Mouse (Mus musculus): ENCODE data around the gene Tmem140.
A peak's percentile ranks its signal among the peaks of the same experiment; 100 is the strongest.

Tmem140 gene

DNA sequence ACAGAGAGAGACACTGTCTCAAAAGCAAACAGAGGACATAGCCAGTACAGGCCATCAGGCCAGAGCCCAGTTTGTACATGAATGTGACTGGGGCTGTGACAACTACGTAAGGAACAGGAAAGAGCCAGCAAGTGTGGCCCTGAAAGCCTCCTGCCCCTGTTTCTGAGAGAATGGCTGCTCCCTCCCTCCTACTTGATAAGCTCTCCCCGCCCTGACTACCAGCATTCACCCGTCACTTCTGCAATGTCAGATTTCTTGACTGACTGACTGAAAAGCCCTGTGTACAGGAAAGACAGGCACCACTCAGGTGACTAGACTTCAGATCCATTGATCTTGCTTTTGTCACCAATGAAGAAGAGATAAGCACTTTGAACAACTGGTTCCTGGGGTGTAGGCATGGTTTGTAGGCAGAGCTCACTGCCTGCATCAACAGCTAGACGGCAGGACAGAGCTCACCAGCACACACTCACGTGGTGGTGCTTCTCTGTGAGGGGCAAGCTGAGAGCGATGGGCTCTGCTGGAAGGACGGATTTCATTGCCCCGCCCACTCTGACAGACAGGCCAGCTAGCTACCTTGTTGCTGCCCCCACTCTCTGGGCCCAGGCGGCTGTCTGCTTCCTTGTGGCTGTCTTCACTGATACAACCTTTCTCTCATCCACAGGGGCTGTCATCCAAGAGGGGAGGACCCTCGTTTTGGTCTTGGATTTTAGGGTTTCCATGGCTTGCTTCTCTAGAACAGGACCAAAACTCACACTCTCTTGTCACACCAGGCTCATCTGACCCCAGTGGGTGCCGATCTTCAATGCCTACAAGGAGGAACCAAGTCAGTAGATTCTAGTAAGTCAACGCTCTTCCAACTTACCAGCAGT, 13.3 kb downstream of the Tmem140 start:
- peak; percentile 45 for DNase-seq (ENCODE audit: low spot score)

GRCm38 (mm10) chr6:34876835-34877156, 13.8 kb downstream of the Tmem140 start:
- DNase-seq (ENCODE audit: low spot score): no peak

GRCm38 (mm10) chr6:34877509-34878321, 14.8 kb downstream of the Tmem140 start, which contains the start of gene Cyren:
Cyren (minus strand) TSS chr6:34878060.
- peak; percentile 95 for DNase-seq (ENCODE audit: low spot score)

DNA sequence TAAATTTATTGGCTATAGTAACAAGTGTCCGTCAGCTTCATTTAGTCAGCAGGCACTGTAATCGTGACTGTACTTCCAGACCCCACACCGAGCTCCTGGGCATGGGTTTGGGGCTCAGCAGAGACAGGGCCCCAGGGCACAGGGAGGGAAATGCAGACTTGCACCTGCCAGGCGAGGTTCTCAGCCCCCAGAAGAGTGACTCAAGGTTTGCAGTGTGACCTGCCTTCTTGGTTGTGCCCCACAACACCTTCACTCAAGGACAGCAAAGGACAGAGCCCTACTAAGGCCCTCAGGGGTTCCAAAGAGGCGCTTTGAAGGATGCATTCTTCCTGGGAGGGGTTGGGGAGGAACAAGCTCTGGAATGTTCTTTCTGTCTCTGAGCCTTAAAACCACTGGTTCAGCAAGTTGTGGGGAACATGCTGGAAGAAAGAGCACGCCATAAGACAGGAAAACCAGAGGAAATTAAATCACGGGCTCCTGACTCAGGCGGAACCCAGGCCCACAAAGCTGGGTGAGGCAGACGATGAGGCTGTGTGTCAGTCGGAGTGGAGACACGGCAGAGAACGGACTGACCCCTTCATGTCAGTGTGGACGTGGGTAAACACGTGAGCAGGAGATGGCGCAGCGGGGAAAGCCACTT, 16.3 kb downstream of the Tmem140 start:
- no peak for DNase-seq (ENCODE audit: low spot score)

GRCm38 (mm10) chr6:34879911-34880475, 17.0 kb downstream of the Tmem140 start:
- DNase-seq (ENCODE audit: low spot score): peak; percentile 61

DNA sequence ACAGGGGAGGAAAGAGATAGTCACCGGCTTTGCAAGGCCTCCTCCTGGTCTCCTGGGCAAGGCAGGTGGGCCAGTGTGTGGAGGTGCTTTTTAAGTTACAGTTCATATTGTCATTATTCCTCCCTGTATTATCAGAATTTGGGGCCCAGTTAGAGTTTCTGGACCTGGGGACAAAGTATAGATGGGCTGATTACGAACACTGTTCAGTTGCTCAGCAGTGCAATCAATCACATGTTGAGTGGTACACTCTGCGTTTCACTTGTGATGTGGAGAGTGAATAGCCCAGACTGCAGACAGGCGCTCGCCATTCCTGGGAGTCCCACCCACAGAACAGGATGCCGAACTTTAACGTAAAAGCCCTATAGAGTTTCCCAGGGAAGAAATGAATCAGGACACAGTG, 21.8 kb downstream of the Tmem140 start:
- DNase-seq (ENCODE audit: low spot score): no peak

GRCm38 (mm10) chr6:34887131-34887850, 24.3 kb downstream of the Tmem140 start:
- no peak for DNase-seq (ENCODE audit: low spot score)

DNA sequence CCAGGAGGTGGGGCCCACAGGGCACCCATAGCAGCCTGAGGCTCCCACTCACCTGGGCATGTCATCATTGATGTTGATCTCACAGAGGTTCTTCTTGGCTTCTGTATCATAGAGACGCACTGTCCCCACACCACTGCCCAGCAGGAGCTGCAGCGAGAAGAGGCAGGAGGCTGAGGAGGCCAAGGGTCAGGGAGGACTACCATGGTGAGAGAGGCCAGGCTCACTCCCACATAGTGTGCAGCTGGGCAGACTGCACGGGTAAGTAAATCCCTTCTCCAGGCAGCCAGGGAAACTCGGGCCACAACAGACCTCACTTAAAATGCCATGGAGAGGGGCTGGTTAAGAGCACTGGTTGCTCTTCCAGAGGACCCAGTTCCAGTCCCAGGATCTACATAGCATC, 26.2 kb downstream of the Tmem140 start:
- no peak for DNase-seq (ENCODE audit: low spot score)

DNA sequence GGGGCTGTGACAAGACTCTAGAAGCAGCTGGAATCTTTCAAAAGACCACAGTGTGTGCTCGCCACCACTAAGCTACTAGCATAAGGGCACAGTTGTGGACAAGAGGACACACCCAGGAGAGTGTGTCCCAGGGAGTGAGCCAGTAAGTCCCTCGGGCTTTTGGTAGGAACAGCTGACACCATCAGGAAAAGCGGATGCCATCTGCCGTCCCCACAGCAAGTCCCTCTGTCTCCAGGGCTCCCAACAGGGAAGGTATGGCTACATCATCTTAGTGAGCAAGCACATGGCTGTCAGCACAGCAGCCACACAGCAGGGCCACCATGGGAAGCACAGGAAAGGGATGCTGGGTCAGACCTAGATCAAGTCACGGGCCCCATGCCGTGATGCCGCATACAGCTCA, 32.6 kb downstream of the Tmem140 start:
- no peak for DNase-seq (ENCODE audit: low spot score)

GRCm38 (mm10) chr6:34896168-34896780, 33.3 kb downstream of the Tmem140 start:
- DNase-seq (ENCODE audit: low spot score): no peak

GRCm38 (mm10) chr6:34899127-34899526, 36.2 kb downstream of the Tmem140 start:
- DNase-seq (ENCODE audit: low spot score): no peak

- DNase-seq (ENCODE audit: low spot score): no peak
Measured at GRCm38 (mm10) chr6:34900990-34901389, 38.0 kb downstream of the Tmem140 start.

- no peak for DNase-seq (ENCODE audit: low spot score)
Measured at GRCm38 (mm10) chr6:34901911-34902444, 39.0 kb downstream of the Tmem140 start.

DNA sequence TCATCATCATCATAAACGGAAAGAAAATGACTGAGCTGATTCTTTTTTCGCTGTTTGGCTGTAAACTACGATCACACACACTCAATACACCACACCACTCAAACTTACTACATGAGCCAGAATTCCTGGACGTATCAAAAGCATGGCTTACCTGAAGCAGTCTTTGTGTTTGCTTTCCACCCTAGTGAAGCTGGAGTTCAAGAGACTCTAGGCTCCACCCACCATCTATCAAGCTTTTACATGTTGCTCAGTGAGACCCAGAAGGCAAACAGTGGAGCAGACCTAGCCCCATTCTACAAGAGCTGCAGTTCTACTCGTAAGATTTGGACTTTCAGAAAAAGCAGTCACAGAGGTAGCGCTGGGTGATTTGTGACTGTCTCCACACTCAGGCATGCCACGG, 39.6 kb downstream of the Tmem140 start:
- no peak for DNase-seq (ENCODE audit: low spot score)

DNA sequence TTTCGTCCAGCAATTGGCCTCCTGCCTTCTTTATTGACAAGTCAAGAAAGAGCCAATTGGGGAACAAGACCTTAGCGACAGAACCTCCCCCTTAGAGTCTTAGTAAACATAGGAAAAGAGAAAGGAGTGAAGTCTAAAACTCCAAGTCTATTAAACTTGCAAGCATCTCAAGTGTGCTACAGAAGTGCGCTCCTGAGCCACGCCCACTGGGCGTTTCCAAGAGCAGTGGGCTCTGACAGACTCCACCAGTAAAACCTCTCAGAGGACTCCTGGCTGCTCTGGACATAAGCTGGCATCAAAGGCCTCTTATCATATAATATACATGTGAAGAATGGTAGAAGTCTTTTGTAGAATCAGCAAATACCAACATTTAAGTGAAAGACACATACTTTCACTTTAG, 40.5 kb downstream of the Tmem140 start:
- no peak for DNase-seq (ENCODE audit: low spot score)

GRCm38 (mm10) chr6:34903851-34904250, 40.9 kb downstream of the Tmem140 start:
- no peak for DNase-seq (ENCODE audit: low spot score)

GRCm38 (mm10) chr6:34904361-34904760, 41.4 kb downstream of the Tmem140 start:
- no peak for DNase-seq (ENCODE audit: low spot score)

DNA sequence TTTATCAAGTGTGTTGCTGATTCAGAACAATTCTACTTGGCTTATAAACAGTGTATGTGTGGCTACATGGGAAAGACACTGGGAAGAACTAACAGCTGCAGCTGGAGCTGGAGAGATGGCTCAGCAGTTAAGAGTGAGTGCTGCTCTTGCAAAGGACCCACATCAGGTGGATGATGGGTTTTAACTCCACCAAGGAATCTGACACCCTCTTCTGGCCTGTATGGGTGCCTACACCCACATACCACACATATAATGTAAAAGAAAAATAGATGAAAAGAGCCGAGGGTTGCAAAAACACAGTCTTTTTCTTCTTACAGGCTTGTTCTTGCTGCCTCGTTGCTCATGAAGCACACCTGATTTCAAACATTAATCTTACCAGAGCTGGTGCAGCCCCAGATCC, 43.2 kb downstream of the Tmem140 start:
- DNase-seq (ENCODE audit: low spot score): no peak

DNA sequence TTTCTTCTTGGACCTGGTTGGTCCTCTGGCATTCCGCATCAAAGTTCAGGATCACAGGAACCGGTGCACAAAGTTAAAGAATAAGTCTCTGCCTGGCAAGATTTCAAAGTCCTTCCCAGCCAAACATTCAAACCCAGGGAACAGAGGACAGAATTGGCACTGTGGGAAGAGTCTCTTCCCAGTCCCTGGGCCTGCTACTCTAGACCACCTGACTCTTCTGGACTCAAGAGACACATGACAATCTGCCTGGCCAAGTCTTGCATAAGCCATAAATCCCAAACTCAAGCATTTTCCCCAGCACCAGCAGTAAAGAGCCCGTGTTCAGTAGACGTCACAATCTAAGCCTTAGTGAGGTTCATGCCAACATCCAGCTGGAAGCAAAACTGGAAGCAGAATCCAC, 43.7 kb downstream of the Tmem140 start:
- DNase-seq (ENCODE audit: low spot score): no peak

GRCm38 (mm10) chr6:34907121-34907614, 44.2 kb downstream of the Tmem140 start:
- DNase-seq (ENCODE audit: low spot score): no peak

Data from testis, postnatal 10 days (tissue).